Mouse (Mus musculus) left cerebral cortex, postnatal 36 days (tissue): ENCODE data around the gene Ntn5. TPM values are rescaled to one million over a fixed set of nuclear protein-coding genes. Genes with fewer than 3 reads are reported as not detected.

Experiments
- total RNA-seq, 2 experiments: library from RNA; stranded (reverse); gene quantifications; 2 replicates each; pipeline ENCODE4 v1.2.3; 2021

Gene Ntn5
- total RNA-seq, 2 experiments from 2014 or later = 4.2 to 5.7 TPM

Other genes starting within 250 kb of the Ntn5 start
- 10 to 100 TPM; 14.1 to 16.9 TPM for gene Gys1, start 249.2 kb upstream of the Ntn5 start, total RNA-seq
- gene Ruvbl2, start 245.9 kb upstream of the Ntn5 start, total RNA-seq = 10 to 100 TPM; 39.7 to 41.5 TPM
- gene Ftl1, start 224.1 kb upstream of the Ntn5 start, total RNA-seq = 100 to 1,000 TPM; 198 to 232 TPM
- 10 to 100 TPM; 63.6 to 64.0 TPM for gene Bax, start 217.1 kb upstream of the Ntn5 start, total RNA-seq
- not detected for gene Tulp2, start 202.1 kb upstream of the Ntn5 start, total RNA-seq
- gene Gm45808, start 197.2 kb upstream of the Ntn5 start, total RNA-seq = under 1 TPM in 1 of 2 experiments, not detected in 1; 0.57 TPM
- gene Dhdh, start 195.2 kb upstream of the Ntn5 start, total RNA-seq = 1 to 10 TPM; 4.0 to 4.8 TPM
- gene Nucb1, start 173.6 kb upstream of the Ntn5 start, total RNA-seq = 10 to 100 TPM; 96.8 to 98.9 TPM
- 10 to 100 TPM; 24.2 to 31.3 TPM for gene Ppp1r15a, start 157.8 kb upstream of the Ntn5 start, total RNA-seq
- 1 to 10 TPM; 3.7 to 5.2 TPM for gene Plekha4, start 157.7 kb upstream of the Ntn5 start, total RNA-seq
- under 1 TPM in 1 of 2 experiments, not detected in 1; 0.39 TPM for gene Hsd17b14, start 129.1 kb upstream of the Ntn5 start, total RNA-seq
- 10 to 100 TPM; 18.8 to 27.5 TPM for gene Bcat2, start 113.9 kb upstream of the Ntn5 start, total RNA-seq
- gene Fgf21, start 68.5 kb upstream of the Ntn5 start, total RNA-seq = not detected
- gene Fut1, start 66.7 kb upstream of the Ntn5 start, total RNA-seq = not detected
- gene Izumo1, start 62.2 kb upstream of the Ntn5 start, total RNA-seq = not detected
- 1 to 10 TPM; 6.9 to 8.0 TPM for gene Rasip1, start 56.5 kb upstream of the Ntn5 start, total RNA-seq
- 1 to 10 TPM; 4.1 to 5.1 TPM for gene Mamstr, start 44.0 kb upstream of the Ntn5 start, total RNA-seq
- under 1 TPM in 1 of 2 experiments, not detected in 1; 0.63 TPM for gene Fut2, start 17.6 kb upstream of the Ntn5 start, total RNA-seq
- gene Sec1, start 10.4 kb downstream of the Ntn5 start, total RNA-seq = under 1 TPM; 0.37 to 0.48 TPM
- gene Car11, start 15.8 kb downstream of the Ntn5 start, total RNA-seq = 100 to 1,000 TPM; 209 to 228 TPM
- gene Dbp, start 21.1 kb downstream of the Ntn5 start, total RNA-seq = 100 to 1,000 TPM; 128 to 138 TPM
- gene Rpl18, start 31.4 kb downstream of the Ntn5 start, total RNA-seq = 100 to 1,000 TPM; 284 to 337 TPM
- 10 to 100 TPM; 29.9 to 30.0 TPM for gene Sphk2, start 34.0 kb downstream of the Ntn5 start, total RNA-seq
- gene Fam83e, start 37.2 kb downstream of the Ntn5 start, total RNA-seq = not detected
- not detected for gene Spaca4, start 41.8 kb downstream of the Ntn5 start, total RNA-seq
- gene Lmtk3, start 99.7 kb downstream of the Ntn5 start, total RNA-seq = 100 to 1,000 TPM; 225 to 267 TPM
- gene Sult2b1, start 100.6 kb downstream of the Ntn5 start, total RNA-seq = 10 to 100 TPM; 11.4 to 13.8 TPM
- 100 to 1,000 TPM; 199 to 210 TPM for gene Cyth2, start 130.6 kb downstream of the Ntn5 start, total RNA-seq
- gene Kcnj14, start 140.8 kb downstream of the Ntn5 start, total RNA-seq = 1 to 10 TPM; 2.3 to 3.0 TPM
- gene Grwd1, start 146.9 kb downstream of the Ntn5 start, total RNA-seq = 10 to 100 TPM; 19.5 to 21.0 TPM
- gene Kdelr1, start 188.8 kb downstream of the Ntn5 start, total RNA-seq = 10 to 100 TPM; 71.0 to 80.0 TPM
- gene Grin2d, start 194.4 kb downstream of the Ntn5 start, total RNA-seq = 10 to 100 TPM; 10.2 to 12.3 TPM
- gene Syngr4, start 212.7 kb downstream of the Ntn5 start, total RNA-seq = not detected
- 10 to 100 TPM; 21.8 to 22.0 TPM for gene Tmem143, start 212.9 kb downstream of the Ntn5 start, total RNA-seq
- 1 to 10 TPM; 2.9 to 4.1 TPM for gene Emp3, start 237.4 kb downstream of the Ntn5 start, total RNA-seq
- 1 to 10 TPM; 2.3 to 2.9 TPM for gene Ccdc114, start 240.1 kb downstream of the Ntn5 start, total RNA-seq